Mouse (Mus musculus) heart, embryonic 14.5 days (tissue): ENCODE data around the gene Ptcd2. TPM values are rescaled to one million over a fixed set of nuclear protein-coding genes. Genes with fewer than 3 reads are reported as not detected.
"Not testable (repeated sequence)": the region's sequence is repeated elsewhere in the genome, so short reads cannot be mapped to it uniquely, and the experiment has no call there.

Experiments used
- ATAC-seq: fragments of 200-750 bp; cut with Nextera tagmentation; 2 replicates; pipeline ENCODE4 v1.8.0; 2017; ENCODE audit warnings: low read depth, moderate TSS enrichment; ENCODE audit not compliant: insufficient number of reproducible peaks, insufficient read depth, low FRiP score
- H3K27ac ChIP-seq, 2 experiments: fragments of 200-500 bp in 1 of 2; fragments of 300-500 bp in 1 of 2; sonication (generic) in 1 of 2; replicated peaks in 1 of 2; 2 replicates each; pipeline ENCODE4 v1.5.1; 2012 to 2014; ENCODE audit warnings: low read depth in 2 of 2, low read length in 2 of 2, control low read depth in 1 of 2, mild to moderate bottlenecking in 1 of 2, mixed read lengths in 1 of 2; ENCODE audit not compliant: control insufficient read depth in 1 of 2, insufficient read depth in 1 of 2
- H3K27me3 ChIP-seq: fragments of 300-500 bp; sonication (generic); 2 replicates; pipeline ENCODE4 v1.6.1; 2014; ENCODE audit warnings: mild to moderate bottlenecking, low read length, control low read depth; ENCODE audit not compliant: control insufficient read depth, insufficient read depth
- H3K36me3 ChIP-seq: fragments of 300-500 bp; sonication (generic); 2 replicates; pipeline ENCODE4 v1.6.1; 2014; ENCODE audit warnings: mild to moderate bottlenecking, control low read depth, low read length, mixed read lengths; ENCODE audit not compliant: control insufficient read depth, insufficient read depth
- H3K4me1 ChIP-seq, 2 experiments: fragments of 200-500 bp in 1 of 2; fragments of 300-500 bp in 1 of 2; sonication (generic) in 1 of 2; 2 replicates each; pipeline ENCODE4 v1.6.1; 2012 to 2014; ENCODE audit warnings: low read length in 2 of 2, control low read depth in 1 of 2, mixed read lengths in 1 of 2; ENCODE audit not compliant: control insufficient read depth in 2 of 2, insufficient read depth in 2 of 2
- H3K4me2 ChIP-seq: fragments of 300-500 bp; sonication (generic); 2 replicates; pipeline ENCODE4 v1.6.1; 2014; ENCODE audit warnings: mild to moderate bottlenecking, low read length
- H3K4me3 ChIP-seq, 2 experiments: fragments of 200-500 bp in 1 of 2; fragments of 300-500 bp in 1 of 2; sonication (generic) in 1 of 2; 2 replicates each; pipeline ENCODE4 v1.5.1; 2012 to 2014; ENCODE audit warnings: low read length in 2 of 2, mild to moderate bottlenecking in 2 of 2, control low read depth in 1 of 2, low read depth in 1 of 2, moderate library complexity in 1 of 2; ENCODE audit not compliant: control insufficient read depth in 1 of 2, insufficient read depth in 1 of 2
- H3K9ac ChIP-seq: fragments of 300-500 bp; sonication (generic); 2 replicates; pipeline ENCODE4 v1.6.1; 2014; ENCODE audit warnings: mild to moderate bottlenecking, low read length
- H3K9me3 ChIP-seq: fragments of 300-500 bp; sonication (generic); 2 replicates; pipeline ENCODE4 v1.6.1; 2016; ENCODE audit warnings: low read length, control low read depth; ENCODE audit not compliant: control insufficient read depth
- WGBS: fragments of 180-500 bp; shearing (Covaris S2); extraction: QIAGEN DNeasy Blood & Tissue Kit; methylation state at CpG from one replicate; pipeline ENCODE4 v1.1.7; 2014; 5-methylcytosine and 5-hydroxymethylcytosine counted together
- polyA plus RNA-seq: library from polyadenylated mRNA; unstranded; fragments of >200 nt; fragmentation: Nextera tagmentation; extraction: Ambion mirVana; gene quantifications from 2 replicates; pipeline ENCODE4 v1.2.1, GENCODE M21; 2014

Ptcd2 gene
- polyA plus RNA-seq, 1 experiment from 2014 or later, result 73.0 TPM

DNA sequence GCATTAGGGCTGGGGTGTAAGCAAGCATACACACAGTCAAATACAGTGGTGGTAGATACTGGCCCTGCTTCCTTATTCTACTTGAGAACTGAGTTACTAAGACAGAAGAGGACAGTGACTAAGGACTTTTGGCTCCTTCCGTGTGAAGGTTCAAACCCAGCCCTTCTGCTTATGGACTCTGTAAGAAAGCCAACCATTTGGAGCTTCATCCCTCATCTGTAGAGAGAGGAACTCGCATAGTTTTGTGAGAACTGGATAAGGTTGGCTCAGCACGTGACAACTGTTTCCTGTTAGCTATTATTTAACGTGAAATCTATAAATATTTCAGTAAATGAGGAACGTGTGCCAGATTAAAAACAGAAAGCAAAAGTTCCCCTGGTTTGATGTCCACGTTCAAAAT lies 7.0 kb downstream of the Ptcd2 start:
- Histone ChIP-seq H3K4me3 (no peak overlapping the region), H3K9me3 (no peaks in the 10 kb centered on the region), H3K9ac (no peak overlapping the region), H3K27me3 (no peaks in the 10 kb centered on the region), H3K27ac (no peak overlapping the region), H3K4me2 (no peak overlapping the region), H3K4me1 (peaks cover 3 to 12% of the 10 kb centered on the region in 2 experiments), H3K36me3 (peaks cover 97% of the 10 kb centered on the region)
- no peak for ATAC-seq
- WGBS, result 83% methylated on average over 6 of the region's 6 CpGs

DNA sequence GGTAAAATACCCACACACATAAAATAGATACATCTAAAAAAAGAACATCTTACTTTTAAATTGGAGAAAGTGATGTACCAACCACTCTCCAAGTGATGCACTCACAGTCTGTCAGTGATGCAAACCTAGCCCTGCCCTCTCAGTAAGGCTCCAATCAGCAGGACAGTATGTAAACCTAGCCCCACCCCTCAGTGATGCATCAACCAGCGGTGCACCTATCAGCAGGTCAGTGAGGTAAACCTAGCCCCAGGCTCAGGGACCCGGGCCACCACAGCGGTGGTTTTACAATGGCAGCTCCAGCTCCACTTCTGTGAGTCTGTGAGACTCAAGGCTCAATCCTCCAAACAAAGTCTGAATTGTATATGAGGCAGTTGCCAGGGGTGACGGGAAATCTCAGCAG lies 13.2 kb downstream of the Ptcd2 start:
- WGBS, result 82% methylated on average over 4 of the region's 4 CpGs
- Histone ChIP-seq H3K4me2 (no peak overlapping the region), H3K36me3 (peaks cover 97% of the 10 kb centered on the region), H3K27me3 (no peaks in the 10 kb centered on the region), H3K4me3 (no peak overlapping the region), H3K9ac (no peak overlapping the region), H3K9me3 (no peaks in the 10 kb centered on the region), H3K27ac (no peak overlapping the region), H3K4me1 (no peaks in the 10 kb centered on the region)
- ATAC-seq, result no peak

DNA sequence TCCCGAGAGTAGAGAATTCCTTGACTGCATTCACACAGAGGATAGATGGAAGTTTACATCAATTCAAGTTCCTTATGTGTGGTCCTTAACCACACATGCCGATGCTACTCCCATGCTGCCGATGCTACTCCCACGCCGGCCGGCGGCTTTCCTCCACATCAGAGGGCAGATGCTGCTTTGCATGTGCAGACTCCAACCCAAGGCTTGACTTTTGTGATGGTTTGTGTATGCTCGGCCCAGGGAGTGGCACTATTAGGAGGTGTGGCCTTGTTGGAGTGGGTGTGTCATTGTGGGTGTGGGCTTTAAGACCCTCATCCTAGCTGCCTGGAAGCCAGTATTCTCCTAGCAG lies 20.2 kb downstream of the Ptcd2 start:
- ATAC-seq, H3K4me3 ChIP-seq, H3K9me3 ChIP-seq, H3K9ac ChIP-seq, H3K27me3 ChIP-seq, H3K4me1 ChIP-seq, H3K4me2 ChIP-seq: not testable (repeated sequence)
- 87% methylated on average over 8 of the region's 8 CpGs for WGBS
- Histone ChIP-seq H3K36me3 (peaks cover 94% of the 10 kb centered on the region), H3K27ac (peak overlapping the region in 1 of 2 experiments; percentile 45; a peak in 1 of 4 replicates)

DNA sequence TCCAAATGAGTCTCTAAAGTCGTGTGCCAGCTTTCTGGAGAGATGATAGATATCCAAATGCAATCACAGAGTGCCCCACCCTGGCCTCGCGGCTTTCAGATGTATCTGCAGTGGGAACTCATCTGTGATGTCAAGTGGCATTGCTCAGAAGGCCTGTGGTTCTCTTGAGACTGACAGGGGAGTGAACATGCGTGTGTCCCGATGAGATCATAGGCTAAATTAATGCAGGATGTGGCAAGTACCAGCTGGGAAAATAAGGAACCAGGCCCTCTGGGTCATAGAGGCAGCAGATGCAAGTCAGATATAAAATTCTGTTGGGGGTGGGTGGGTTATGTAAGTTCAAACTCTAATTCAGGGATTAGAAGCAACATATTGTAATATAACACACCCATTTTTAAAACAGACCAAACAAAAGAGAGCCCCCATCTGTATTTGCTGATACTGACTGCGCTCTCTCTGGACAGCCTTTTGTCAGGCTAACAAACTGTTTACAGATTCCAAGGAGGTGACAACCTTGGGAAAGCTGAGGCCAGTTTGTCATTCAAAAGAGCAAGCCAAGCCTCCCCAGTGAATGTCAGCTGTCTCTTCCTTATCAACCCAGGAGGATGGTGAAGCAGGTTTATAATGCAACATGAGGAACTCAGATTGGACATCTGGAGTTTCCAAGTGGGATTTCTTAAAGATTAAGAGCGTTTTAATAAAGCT lies 20.7 kb downstream of the Ptcd2 start:
- H3K27me3 ChIP-seq, result no peaks in the 10 kb centered on the region
- peaks cover 93% of the 10 kb centered on the region for H3K36me3 ChIP-seq
- no peaks in the 10 kb centered on the region for H3K9me3 ChIP-seq
- no peak; the same call in 1 of the 2 replicates for ATAC-seq
- WGBS, result 48% methylated on average over 7 of the region's 7 CpGs
- peak overlapping the region; percentile 2 to 45; a peak in 3 of 4 replicates for H3K27ac ChIP-seq
- H3K4me1 ChIP-seq, result peaks cover 5 to 9% of the 10 kb centered on the region in 2 experiments; a peak in 3 of 4 replicates
- no peak overlapping the region for H3K4me2 ChIP-seq
- H3K9ac ChIP-seq, result no peak overlapping the region
- H3K4me3 ChIP-seq, result no peak overlapping the region

DNA sequence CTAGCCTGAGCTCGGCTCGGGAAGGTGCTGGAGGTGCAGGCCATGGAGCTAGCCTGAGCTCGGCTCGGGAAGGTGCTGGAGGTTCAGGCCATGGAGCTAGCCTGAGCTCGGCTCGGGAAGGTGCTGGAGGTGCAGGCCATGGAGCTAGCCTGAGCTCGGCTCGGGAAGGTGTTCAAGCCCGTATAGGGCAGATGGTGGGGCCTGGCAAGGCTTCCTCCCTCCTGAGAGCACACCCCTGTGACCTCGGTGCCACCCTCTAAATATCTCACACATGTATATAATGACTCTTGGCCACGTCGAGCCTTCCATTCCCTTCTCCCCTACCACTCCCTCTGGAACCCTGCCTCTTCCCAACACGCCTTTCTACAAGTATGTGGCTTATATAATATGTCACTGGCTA lies 21.6 kb downstream of the Ptcd2 start:
- H3K9ac ChIP-seq, H3K4me1 ChIP-seq, H3K27me3 ChIP-seq, ATAC-seq, H3K9me3 ChIP-seq, H3K4me2 ChIP-seq, H3K4me3 ChIP-seq: not testable (repeated sequence)
- 91% methylated on average over 11 of the region's 13 CpGs for WGBS
- peak overlapping the region; percentile 2 to 45; a peak in 3 of 4 replicates for H3K27ac ChIP-seq
- H3K36me3 ChIP-seq, result peaks cover 84% of the 10 kb centered on the region

DNA sequence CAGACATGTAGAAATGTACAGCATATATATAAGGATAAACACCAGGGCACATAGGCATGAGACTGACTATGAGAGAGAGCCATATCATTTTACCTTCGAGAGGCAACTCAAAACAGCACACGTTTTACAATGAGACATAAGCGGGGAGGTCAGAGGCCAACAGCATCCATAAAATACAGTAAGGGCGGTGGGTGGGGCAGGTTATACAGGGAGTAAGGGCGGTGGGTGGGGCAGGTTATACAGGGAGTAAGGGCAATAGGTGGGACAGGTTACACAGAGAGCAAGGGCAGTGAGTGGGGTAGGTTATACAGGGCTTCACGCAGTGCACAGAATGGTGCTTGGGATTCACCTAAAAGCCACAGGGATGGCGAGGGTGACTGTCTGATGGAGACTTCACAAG lies 24.1 kb downstream of the Ptcd2 start:
- Histone ChIP-seq H3K27me3 (no peaks in the 10 kb centered on the region), H3K27ac (no peak overlapping the region), H3K4me3 (no peak overlapping the region), H3K36me3 (peaks cover 59% of the 10 kb centered on the region), H3K4me2 (no peak overlapping the region), H3K9me3 (no peaks in the 10 kb centered on the region), H3K9ac (no peak overlapping the region), H3K4me1 (peaks cover 5 to 9% of the 10 kb centered on the region in 2 experiments; a peak in 3 of 4 replicates)
- WGBS, result 92% methylated on average over 7 of the region's 7 CpGs
- ATAC-seq, result no peak

DNA sequence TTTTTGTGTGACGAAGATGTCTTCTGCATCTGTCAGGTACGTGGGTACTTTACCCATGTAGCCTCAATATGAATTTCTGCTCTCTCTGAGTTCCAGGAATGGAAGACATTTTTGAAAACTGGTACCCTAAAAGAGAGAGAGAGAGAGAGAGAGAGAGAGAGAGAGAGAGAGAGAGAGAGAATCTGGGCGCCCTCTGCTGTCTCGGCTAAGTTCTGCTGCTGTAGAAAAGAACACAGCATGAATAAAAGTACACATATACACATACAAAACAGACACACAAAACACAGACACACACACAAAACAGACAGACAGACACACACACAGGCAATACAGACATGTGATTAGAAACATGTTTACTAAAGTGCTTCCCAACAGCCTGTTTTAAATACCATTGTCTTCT lies 27.4 kb downstream of the Ptcd2 start:
- Histone ChIP-seq H3K4me1 (no peaks in the 10 kb centered on the region), H3K9me3 (no peaks in the 10 kb centered on the region), H3K4me2 (no peak overlapping the region), H3K27ac (no peak overlapping the region), H3K36me3 (peaks cover 31% of the 10 kb centered on the region), H3K27me3 (no peaks in the 10 kb centered on the region), H3K4me3 (no peak overlapping the region), H3K9ac (no peak overlapping the region)
- 52% methylated on average over 4 of the region's 4 CpGs for WGBS
- ATAC-seq, result no peak

DNA sequence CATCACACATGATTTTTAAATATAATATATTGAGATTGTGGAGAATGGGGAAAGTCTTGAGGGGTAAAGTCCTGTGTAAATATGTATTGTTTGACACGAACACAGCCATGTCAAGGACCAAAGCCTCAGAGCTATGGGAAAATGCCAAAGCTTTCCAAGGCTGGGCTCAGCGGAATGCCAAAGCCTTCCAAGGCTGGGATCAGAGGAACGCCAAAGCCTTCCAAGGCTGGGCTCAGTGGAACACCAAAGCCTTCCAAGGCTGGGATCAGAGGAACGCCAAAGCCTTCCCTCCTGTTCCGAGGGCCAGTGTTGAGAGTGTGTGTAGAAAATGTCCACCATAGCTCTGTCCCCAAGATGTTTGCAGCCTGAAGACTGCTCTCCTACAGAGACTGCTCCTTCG lies 28.1 kb downstream of the Ptcd2 start:
- Histone ChIP-seq H3K9me3 (no peaks in the 10 kb centered on the region), H3K4me1 (no peaks in the 10 kb centered on the region), H3K4me3 (no peak overlapping the region), H3K36me3 (peaks cover 25% of the 10 kb centered on the region), H3K27me3 (no peaks in the 10 kb centered on the region), H3K9ac (no peak overlapping the region), H3K27ac (no peak overlapping the region), H3K4me2 (no peak overlapping the region)
- ATAC-seq, result no peak
- WGBS, result 88% methylated on average over 6 of the region's 6 CpGs
